Mouse (Mus musculus) ZHBTc4 (cell line): ENCODE measurements around the gene Kmt2d.
"Not testable (repeated sequence)": the region's sequence is repeated elsewhere in the genome, so short reads cannot be mapped to it uniquely, and the experiment has no call there.

Experiments
- DNase-seq: peaks from one replicate; pipeline ENCODE4 v3.0.0-alpha.2; 2011; ENCODE audit warnings: low read depth, low spot score

The Kmt2d gene

GRCm38 (mm10) chr15:98871070-98871915 is at the start of gene Kmt2d:
Gene Kmt2d, minus strand, starts transcription at chr15:98871204.
- DNase-seq: peak; percentile 50

- DNase-seq: not testable (repeated sequence)
Observed at GRCm38 (mm10) chr15:98918499-98918895, 47.5 kb upstream of the Kmt2d start.

DNA sequence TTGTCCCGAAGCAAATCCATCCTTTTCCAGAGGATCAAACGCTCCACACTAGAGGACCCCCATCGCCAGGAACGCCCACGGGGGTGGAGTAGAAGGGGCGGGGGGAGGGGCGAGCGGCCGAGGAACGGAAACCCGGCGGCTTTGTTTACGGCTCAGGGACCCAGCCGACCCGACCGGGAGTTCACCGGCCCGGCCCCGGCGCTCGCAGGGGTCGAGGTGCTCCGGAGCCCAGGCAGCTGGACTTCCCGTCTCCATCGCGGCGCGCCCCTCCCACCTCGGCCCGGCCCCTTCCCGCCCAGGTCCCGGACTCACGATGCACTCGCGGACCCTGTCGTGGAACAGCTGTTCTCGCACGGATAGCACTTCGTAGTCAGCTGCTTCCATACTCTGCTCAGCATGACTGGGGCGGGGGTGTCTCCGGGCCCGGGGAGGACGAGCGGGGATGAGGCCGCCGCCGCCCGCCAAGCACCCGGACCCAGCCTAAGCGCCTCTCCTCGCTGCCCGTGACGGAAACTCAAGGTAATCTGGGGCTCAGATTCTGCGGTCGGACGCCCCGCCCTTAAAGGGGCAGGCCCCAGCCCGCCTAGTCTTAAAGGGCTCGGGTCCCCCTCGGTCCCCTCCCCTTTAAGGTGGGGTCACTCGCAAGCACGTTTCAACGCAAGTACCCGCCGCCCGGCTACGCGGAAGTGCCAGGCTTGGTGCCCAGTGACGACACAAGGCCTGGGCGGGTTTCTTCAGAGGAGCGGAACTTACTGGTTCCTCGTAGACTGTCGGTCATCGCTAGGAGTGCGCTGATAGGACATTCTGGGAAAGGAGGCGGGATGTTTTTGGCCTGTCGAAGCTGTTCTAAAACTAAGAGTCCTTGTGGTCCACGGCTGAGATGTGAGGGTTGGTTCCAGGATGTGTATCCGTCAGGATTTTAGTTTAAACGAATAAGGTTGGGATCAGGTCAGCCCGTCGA is 46.8 kb upstream of the Kmt2d start, which contains the start of gene Lmbr1l:
Gene Lmbr1l, minus strand, starts transcription at position 694 of the 961 bp plus-strand sequence.
- DNase-seq: peak; percentile 99

DNA sequence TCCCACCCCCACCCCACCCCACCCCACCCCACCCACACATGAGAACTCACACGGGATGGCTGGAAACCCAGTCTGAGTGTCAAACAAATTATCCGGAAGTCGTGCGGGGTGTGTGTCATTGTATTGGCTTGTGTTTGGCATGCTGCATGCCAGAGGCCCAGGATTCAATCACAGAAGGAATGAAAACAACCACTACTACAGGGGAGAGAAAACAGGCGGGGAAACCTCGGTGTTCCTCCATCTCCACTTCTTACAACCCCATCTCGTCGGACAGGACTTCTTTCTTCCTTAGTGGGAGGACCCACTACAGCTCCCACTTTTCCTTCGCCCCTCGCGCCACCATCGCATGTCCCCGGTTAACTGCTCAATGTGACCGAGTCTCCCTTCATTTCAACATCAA is 46.1 kb upstream of the Kmt2d start:
- peak; percentile 51 for DNase-seq

DNA sequence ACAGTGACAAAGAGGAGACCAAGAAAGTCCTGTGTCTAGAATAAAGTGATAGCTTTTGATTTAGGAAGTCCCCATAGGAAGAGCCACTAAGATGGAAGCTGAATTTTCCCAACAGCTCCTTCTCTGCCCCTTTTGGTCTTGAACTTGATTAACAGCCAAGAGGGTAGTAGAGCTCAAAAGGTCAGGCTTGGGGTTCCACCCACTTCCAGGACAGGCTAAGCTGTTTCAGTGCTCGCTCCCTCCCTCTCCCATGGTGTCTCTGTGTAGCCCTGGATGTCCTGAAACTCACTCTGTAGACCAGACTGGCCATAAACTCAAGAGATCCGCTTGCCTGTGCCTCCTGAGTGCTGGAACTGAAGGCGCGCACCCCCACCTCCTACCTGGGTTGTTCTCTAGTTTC is 45.0 kb upstream of the Kmt2d start:
- no peak for DNase-seq

DNA sequence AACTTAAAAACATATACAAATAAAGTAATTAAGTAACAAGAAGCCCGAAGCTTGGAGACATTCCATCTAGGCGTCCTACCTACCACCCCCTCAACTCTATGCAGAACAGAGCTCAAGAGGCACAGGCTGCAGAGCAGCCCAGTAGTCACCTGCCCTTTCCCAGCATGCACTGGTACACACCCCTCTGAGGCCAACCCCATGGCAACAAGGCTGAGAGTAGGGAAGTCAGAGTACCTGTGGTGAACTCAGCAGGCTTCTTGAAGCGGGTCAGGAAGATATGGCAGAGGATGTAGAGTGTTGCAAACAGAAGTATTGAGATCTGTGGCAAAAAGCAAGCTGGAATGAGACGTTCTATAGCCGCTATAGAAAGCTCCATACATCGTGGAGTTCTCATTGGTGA is 43.9 kb upstream of the Kmt2d start:
- DNase-seq: no peak

- peak; percentile 86 for DNase-seq
Observed at GRCm38 (mm10) chr15:98904692-98905091, 33.7 kb upstream of the Kmt2d start.

- DNase-seq: no peak
Observed at GRCm38 (mm10) chr15:98902600-98902999, 31.6 kb upstream of the Kmt2d start.

DNA sequence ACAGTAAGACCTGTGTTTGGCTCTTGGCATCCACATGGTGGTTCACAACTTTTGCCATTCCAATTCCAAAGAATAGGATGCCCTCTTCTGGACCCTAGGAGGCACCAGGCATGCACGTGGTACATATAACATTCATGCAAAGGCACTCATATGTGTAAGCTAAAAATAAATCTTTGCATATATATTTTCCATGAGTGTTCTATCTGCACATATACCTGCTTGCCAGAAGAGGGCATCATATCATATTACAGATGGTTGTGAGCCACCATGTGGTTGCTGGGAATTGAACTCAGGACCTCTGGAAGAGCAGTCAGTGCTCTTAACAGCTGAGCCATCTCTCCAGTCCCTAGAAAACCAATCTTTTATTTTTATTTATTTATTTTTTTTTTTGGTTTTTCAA is 30.5 kb upstream of the Kmt2d start:
- DNase-seq: no peak

DNA sequence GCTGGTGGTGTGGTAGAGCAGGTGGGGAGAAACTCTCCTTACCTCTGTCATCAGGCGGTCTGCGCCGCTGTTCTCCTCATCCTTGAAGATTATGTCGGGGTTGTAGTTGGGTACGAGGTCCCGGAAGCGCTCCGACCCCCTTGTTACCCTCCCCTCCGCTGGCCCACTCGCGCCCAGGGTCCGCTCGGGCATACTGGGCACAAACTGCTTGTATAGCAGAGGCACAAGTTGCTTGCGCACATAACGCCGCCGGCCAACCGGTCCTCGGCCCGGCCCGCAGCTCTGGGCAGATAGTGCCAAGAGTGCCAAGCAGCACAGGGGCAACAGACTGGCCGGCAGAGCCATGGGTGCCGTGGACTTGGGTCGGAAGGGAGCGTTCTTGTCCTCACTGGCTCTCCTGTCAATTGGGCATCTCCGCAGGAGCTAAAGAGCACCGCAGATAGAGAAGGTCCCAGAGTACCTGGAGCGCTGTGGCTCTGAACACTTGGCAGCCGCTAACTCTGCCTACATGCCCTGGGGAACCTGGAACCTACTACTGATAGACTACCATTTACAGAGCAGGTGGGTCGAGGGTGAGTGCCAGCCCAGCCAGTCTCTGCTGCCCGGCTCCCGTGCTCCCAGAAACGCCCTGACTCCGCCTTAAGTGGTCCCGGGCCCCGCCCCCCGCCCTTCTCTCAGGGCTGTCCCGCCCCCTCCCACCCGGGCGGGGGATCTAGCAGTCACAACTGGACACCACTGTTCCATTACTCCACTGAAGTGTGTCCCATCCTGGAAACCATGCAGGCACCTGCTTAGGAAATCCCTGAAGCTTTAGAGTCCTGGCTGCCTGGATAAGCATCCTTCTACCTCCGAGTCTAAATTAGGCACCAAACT is 27.2 kb upstream of the Kmt2d start, which contains the start of gene Dhh:
Gene Dhh, minus strand, starts transcription at position 613 of the 873 bp plus-strand sequence.
- DNase-seq: peak; percentile 70

GRCm38 (mm10) chr15:98897495-98897894 is 26.5 kb upstream of the Kmt2d start:
- DNase-seq: peak; percentile 43

GRCm38 (mm10) chr15:98895635-98896589 is 24.9 kb upstream of the Kmt2d start:
- peak; percentile 81 for DNase-seq

DNA sequence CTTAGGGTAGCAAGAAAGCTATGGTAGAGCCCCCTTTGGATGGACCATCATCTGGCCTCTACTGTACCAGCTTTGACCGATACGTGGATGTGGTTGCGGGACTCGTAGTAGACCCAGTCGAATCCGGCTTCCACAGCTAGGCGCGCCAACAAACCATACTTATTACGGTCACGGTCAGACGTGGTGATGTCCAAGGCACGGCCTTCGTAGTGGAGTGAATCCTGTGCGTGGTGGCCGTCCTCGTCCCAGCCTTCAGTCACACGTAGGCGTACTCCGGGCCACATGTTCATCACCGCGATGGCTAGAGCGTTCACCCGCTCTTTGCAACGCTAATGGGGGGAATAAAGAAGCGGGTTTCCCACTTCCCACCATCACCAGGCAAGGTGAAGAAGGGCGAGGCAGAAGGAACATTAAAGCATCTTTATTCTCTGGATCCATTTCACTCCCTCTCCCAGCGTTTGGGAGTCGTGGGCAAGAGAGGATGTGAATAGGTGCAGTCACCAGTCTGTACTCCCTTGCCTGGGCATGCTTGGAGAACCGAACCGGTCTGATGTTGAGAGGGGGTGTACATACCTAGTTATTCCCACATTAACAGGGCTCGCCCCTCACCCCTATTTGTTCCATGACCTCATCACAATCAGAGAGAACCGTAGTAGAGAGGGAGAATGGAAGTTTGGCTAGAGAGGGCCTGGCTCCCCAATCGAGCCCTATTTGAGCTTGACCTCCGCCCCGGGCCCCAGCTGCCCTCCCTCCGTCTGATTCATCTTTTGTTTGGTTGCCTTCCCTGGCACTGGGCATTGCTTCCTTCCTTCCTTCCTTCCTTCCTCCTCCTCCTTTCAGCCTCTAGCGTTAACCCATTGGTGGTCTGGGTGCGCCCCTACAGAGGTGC is 24.0 kb upstream of the Kmt2d start:
- peak; percentile 47 for DNase-seq

DNA sequence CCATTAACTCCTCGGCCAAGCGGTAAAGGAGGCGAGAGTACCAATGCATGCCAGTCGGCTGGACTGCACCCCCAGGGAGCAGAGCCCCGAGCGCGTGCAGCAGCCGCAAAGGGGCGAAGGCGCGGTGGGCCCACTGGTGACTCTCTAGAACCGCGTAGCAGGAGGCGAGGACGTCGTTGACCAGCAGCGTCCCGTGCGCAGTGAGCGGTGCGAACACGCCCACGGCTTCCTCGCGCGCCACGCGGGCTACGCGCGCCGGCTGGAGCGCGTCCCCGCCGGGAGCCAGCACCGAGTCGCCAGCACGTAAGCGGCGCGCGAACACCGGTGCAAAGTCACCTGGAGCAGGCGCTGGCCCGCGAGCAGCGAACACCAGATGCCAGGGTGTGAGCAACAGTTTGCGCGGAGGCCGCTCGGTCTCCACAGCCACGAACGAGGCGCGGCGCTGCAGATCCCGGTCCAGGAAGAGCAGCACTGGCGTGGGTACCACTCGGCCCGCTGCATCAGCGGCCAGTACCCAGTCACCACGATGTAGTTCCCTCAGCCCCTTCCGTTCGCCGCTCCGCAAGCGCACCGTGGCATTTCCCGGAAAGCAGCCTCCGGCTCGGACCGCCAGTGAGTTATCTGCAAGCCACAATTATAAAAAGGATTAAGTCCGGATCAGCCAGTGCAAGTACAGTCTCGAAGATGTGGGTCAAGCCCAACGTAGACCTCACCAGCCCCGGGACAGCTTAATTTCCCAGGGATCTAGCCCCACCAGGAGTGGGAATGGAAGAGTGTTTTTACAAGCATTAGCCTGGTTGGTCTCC is 23.1 kb upstream of the Kmt2d start, which contains the start of gene Rhebl1:
Gene Rhebl1, minus strand, starts transcription at position 601 of the 806 bp plus-strand sequence.
- peak; percentile 47 for DNase-seq

GRCm38 (mm10) chr15:98893036-98893435 is 22.0 kb upstream of the Kmt2d start:
- DNase-seq: peak; percentile 67

GRCm38 (mm10) chr15:98891907-98892606 is 21.1 kb upstream of the Kmt2d start:
- DNase-seq: peak; percentile 88

DNA sequence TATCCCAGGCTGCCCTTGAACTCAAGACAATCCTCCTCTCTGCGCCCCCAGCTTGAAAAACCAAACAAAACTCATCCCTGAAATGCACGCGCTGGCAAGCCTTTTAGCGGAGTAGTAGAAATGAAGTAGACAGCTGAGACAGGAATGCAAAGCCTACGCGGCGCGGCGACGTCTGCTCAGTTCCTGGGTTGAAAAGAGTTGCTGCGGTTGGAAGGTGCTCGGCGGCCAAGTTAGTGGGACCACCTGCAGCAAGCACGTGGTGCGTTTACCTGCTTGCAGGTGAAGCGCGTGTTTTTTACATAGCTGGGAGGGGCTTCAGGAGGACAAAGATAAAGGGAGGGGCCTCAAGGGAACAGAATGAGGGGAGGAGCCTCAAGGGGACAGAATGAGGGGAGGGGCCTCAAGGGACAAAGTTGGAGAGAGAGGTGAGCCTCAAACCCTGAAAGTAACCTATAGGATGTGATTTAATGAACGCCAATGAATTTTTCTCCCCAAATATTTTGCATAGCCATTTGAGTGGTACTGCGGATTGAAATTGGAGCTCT is 20.3 kb upstream of the Kmt2d start:
- DNase-seq: peak; percentile 82
